Mouse (Mus musculus) midbrain, embryonic 13.5 days (tissue): Measurements from ENCODE around the gene Zfp84. TPM values are rescaled to one million over a fixed set of nuclear protein-coding genes. Genes with fewer than 3 reads are reported as not detected.

Experiments used
- ATAC-seq: fragments of 200-750 bp; cut with Nextera tagmentation; 2 replicates; pipeline ENCODE4 v1.8.0; 2017; ENCODE audit warnings: mild to moderate bottlenecking, moderate TSS enrichment, moderate library complexity
- H3K27ac ChIP-seq: fragments of 300-500 bp; sonication (generic); 2 replicates; pipeline ENCODE4 v1.5.1; 2015; ENCODE audit warnings: inconsistent platforms, mild to moderate bottlenecking, moderate library complexity
- H3K27me3 ChIP-seq: fragments of 300-500 bp; sonication (generic); 2 replicates; pipeline ENCODE4 v1.6.1; 2015; ENCODE audit warnings: mild to moderate bottlenecking, inconsistent platforms
- H3K36me3 ChIP-seq: fragments of 300-500 bp; sonication (generic); 2 replicates; pipeline ENCODE4 v1.6.1; 2015; ENCODE audit warnings: mild to moderate bottlenecking, inconsistent platforms
- H3K4me1 ChIP-seq: fragments of 300-500 bp; sonication (generic); replicated peaks from 2 replicates; pipeline ENCODE4 v1.6.1; 2015; ENCODE audit warnings: inconsistent platforms
- H3K4me2 ChIP-seq: fragments of 300-500 bp; sonication (generic); replicated peaks from 2 replicates; pipeline ENCODE4 v1.6.1; 2015; ENCODE audit warnings: moderate library complexity, mild to moderate bottlenecking, inconsistent platforms
- H3K4me3 ChIP-seq: fragments of 300-500 bp; sonication (generic); replicated peaks from 2 replicates; pipeline ENCODE4 v1.5.1; 2015; ENCODE audit warnings: mild to moderate bottlenecking, inconsistent platforms
- H3K9ac ChIP-seq: fragments of 300-500 bp; sonication (generic); replicated peaks from 2 replicates; pipeline ENCODE4 v1.6.1; 2015; ENCODE audit warnings: mild to moderate bottlenecking, inconsistent platforms
- H3K9me3 ChIP-seq: fragments of 300-500 bp; sonication (generic); 2 replicates; pipeline ENCODE4 v1.6.1; 2016; ENCODE audit warnings: mild to moderate bottlenecking, inconsistent platforms
- WGBS: fragments of 180-500 bp; shearing (Covaris S2); methylation state at CpG from one replicate; pipeline ENCODE4 v1.1.7; 2015; 5-methylcytosine and 5-hydroxymethylcytosine counted together
- polyA plus RNA-seq: library from polyadenylated mRNA; unstranded; fragments of >200 nt; fragmentation: Nextera tagmentation; extraction: Ambion mirVana; gene quantifications from 2 replicates; pipeline ENCODE4 v1.2.1, GENCODE M21; 2015

Gene Zfp84
- polyA plus RNA-seq, 1 experiment from 2014 or later, result 19.0 TPM

- Histone ChIP-seq H3K9me3 (no peaks in the 10 kb centered on the region), H3K4me2 (no peak overlapping the region), H3K36me3 (peaks cover 68% of the 10 kb centered on the region), H3K27me3 (no peaks in the 10 kb centered on the region), H3K4me1 (no peaks in the 10 kb centered on the region), H3K27ac (no peak overlapping the region), H3K4me3 (no peak overlapping the region), H3K9ac (no peak overlapping the region)
- no peak for ATAC-seq
- WGBS, result 96% methylated on average over 10 of the region's 10 CpGs
Measured at GRCm38 (mm10) chr7:29777372-29777771, 9.0 kb downstream of the Zfp84 start.

GRCm38 (mm10) chr7:29783871-29784551 is 15.7 kb downstream of the Zfp84 start, which contains the start of gene Zfp30:
TSS of gene Zfp30 (plus strand) at chr7:29783998.
- Histone ChIP-seq H3K4me2 (peak within 1 kb of the TSS; percentile 75), H3K27ac (peak within 1 kb of the TSS; percentile 93), H3K4me1 (peaks cover 28% of the 10 kb centered on the region), H3K36me3 (peaks cover 24% of the 10 kb centered on the region), H3K27me3 (no peaks in the 10 kb centered on the region), H3K9ac (peak within 1 kb of the TSS; percentile 84), H3K4me3 (peak within 1 kb of the TSS; percentile 74), H3K9me3 (no peaks in the 10 kb centered on the region)
- under 1% methylated on average over 45 of the region's 45 CpGs for WGBS
- ATAC-seq, result peak; percentile 98

DNA sequence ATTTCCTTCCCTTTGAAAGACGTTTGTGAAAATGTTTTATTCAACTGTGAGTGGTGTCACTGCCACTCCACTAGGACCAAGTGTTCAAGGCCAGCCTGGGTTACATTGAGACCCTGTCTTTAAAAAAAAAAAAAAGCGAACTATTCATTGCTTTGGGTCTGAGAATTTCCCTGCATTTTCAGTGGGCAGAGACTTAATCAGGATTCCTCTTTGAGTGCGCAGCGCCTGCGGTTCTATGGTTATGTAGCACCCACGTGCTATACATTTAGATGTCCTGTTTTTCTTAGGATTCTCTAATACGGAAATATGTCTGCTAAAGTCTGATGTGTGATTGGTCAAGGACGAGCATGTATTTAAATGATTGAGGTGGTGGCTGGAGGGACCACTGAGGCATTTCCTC is 16.7 kb downstream of the Zfp84 start:
- WGBS, result 54% methylated on average over 8 of the region's 8 CpGs
- Histone ChIP-seq H3K4me3 (peak overlapping the region; percentile 74), H3K9ac (peak overlapping the region; percentile 84), H3K4me1 (peaks cover 28% of the 10 kb centered on the region), H3K27me3 (no peaks in the 10 kb centered on the region), H3K27ac (no peak overlapping the region), H3K36me3 (peaks cover 27% of the 10 kb centered on the region), H3K4me2 (peak overlapping the region; percentile 75), H3K9me3 (no peaks in the 10 kb centered on the region)
- ATAC-seq, result no peak

GRCm38 (mm10) chr7:29785888-29786287 is 17.5 kb downstream of the Zfp84 start:
- H3K27ac ChIP-seq, result no peak overlapping the region
- H3K4me3 ChIP-seq, result peak overlapping the region; percentile 74
- peak overlapping the region; percentile 75 for H3K4me2 ChIP-seq
- peaks cover 28% of the 10 kb centered on the region for H3K4me1 ChIP-seq
- ATAC-seq, result no peak
- H3K9me3 ChIP-seq, result no peaks in the 10 kb centered on the region
- H3K36me3 ChIP-seq, result peaks cover 36% of the 10 kb centered on the region
- no peaks in the 10 kb centered on the region for H3K27me3 ChIP-seq
- peak overlapping the region; percentile 84 for H3K9ac ChIP-seq
- 79% methylated on average over 5 of the region's 5 CpGs for WGBS

DNA sequence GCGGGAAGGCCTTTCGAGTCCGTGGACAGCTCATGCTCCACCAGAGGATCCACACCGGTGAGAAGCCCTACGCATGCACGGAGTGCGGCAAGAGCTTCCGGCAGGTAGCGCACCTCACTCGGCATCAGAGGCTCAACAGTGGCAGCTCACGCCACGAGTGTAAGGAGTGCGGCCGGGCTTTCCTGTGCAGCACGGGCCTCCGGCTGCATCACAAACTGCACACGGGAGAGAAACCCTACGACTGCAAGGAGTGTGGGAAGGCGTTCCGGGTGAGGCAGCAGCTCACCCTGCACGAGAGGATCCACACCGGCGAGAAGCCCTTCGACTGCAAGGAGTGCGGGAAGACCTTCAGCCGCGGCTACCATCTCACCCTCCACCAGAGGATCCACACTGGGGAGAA is 24.6 kb downstream of the Zfp84 start:
- Histone ChIP-seq H3K4me3 (no peak overlapping the region), H3K27me3 (peaks cover 17% of the 10 kb centered on the region; the same call in 1 of the 2 replicates), H3K9ac (no peak overlapping the region), H3K36me3 (peaks cover 78% of the 10 kb centered on the region), H3K9me3 (no peaks in the 10 kb centered on the region), H3K27ac (no peak overlapping the region), H3K4me1 (no peaks in the 10 kb centered on the region), H3K4me2 (no peak overlapping the region)
- ATAC-seq, result no peak
- 32% methylated on average over 27 of the region's 27 CpGs for WGBS

- H3K9me3 ChIP-seq, result 0 out of 2 replicates have a peak, but pooled peaks cover 4% of the 10 kb centered on the region
- H3K27me3 ChIP-seq, result no peaks in the 10 kb centered on the region
- no peak for ATAC-seq
- no peaks in the 10 kb centered on the region for H3K4me1 ChIP-seq
- H3K27ac ChIP-seq, result no peak overlapping the region
- no peak overlapping the region for H3K4me3 ChIP-seq
- peaks cover 9% of the 10 kb centered on the region; the same call in 1 of the 2 replicates for H3K36me3 ChIP-seq
- no peak overlapping the region for H3K9ac ChIP-seq
- no peak overlapping the region for H3K4me2 ChIP-seq
- WGBS, result 71% methylated on average over 5 of the region's 5 CpGs
Measured at GRCm38 (mm10) chr7:29807046-29807445, 38.7 kb downstream of the Zfp84 start.

- Histone ChIP-seq H3K9me3 (0 out of 2 replicates have a peak, but pooled peaks cover 4% of the 10 kb centered on the region), H3K4me1 (peaks cover 27% of the 10 kb centered on the region), H3K27me3 (no peaks in the 10 kb centered on the region), H3K9ac (no peak overlapping the region), H3K36me3 (peaks cover 9% of the 10 kb centered on the region; the same call in 1 of the 2 replicates), H3K4me3 (no peak overlapping the region), H3K4me2 (no peak overlapping the region), H3K27ac (no peak overlapping the region)
- WGBS, result 97% methylated on average over 1 of the region's 1 CpGs
- no peak for ATAC-seq
Measured at GRCm38 (mm10) chr7:29812244-29812643, 43.9 kb downstream of the Zfp84 start.

DNA sequence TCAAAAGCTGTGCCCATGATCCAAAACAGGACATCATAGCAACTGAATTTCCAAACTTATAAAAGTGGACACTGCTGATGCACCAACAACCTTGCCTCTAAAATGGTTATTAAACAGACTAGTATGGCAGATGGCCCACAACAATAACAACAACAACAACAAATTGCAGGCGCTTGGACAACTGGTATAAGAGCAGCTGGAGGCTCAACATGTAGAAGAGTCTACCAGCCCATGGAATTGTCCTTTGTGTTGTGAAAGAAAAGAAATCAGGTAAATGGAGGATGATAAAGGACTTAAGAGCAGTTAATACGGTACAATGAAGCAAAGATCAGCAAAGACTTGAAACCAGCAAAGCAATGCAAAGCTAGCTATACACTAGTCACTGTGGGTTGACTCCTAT is 46.0 kb downstream of the Zfp84 start:
- no peak for ATAC-seq
- H3K4me3 ChIP-seq, result peak overlapping the region; percentile 66
- peaks cover 43% of the 10 kb centered on the region for H3K4me1 ChIP-seq
- H3K27me3 ChIP-seq, result no peaks in the 10 kb centered on the region
- H3K4me2 ChIP-seq, result peak overlapping the region; percentile 80
- H3K9me3 ChIP-seq, result 0 out of 2 replicates have a peak, but pooled peaks cover 4% of the 10 kb centered on the region
- H3K36me3 ChIP-seq, result peaks cover 9% of the 10 kb centered on the region; the same call in 1 of the 2 replicates
- H3K27ac ChIP-seq, result no peak overlapping the region
- 91% methylated on average over 2 of the region's 2 CpGs for WGBS
- H3K9ac ChIP-seq, result 0 out of 2 replicates have a peak overlapping the region, but pooled peaks have one; percentile 71

- peak; percentile 60 for ATAC-seq
- Histone ChIP-seq H3K4me2 (peak overlapping the region; percentile 80), H3K36me3 (peaks cover 9% of the 10 kb centered on the region; the same call in 1 of the 2 replicates), H3K27me3 (no peaks in the 10 kb centered on the region), H3K9me3 (0 out of 2 replicates have a peak, but pooled peaks cover 4% of the 10 kb centered on the region), H3K27ac (peak overlapping the region; percentile 59), H3K4me3 (peak overlapping the region; percentile 66), H3K9ac (peak overlapping the region; percentile 71), H3K4me1 (peaks cover 50% of the 10 kb centered on the region)
- WGBS, result 2% methylated on average over 12 of the region's 12 CpGs
Measured at GRCm38 (mm10) chr7:29815061-29815784, 46.9 kb downstream of the Zfp84 start.

DNA sequence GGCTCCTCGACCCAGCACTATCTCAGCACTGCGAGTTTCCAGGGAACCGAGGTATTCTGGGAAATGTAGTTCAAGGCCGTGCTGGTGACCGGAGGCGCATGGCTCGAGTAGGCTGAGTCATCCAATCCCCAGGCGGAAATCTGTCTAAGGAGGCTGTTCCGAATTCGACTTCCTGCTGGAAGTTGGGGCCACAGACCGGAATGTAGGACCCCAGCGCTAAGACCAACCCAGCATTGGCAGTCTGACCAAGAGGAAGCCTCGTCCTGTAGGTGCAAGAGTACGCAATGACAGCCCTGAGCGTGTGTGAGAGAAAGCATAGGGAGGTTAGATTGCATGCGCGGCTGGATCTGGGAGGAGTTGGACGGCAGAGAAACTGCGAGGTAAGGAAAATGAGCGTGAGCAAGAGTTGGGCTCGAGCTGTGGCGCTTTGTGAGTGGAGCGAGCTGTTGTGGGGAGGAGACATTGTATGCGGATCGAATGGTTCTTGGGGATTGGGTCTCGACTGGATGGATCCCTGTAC is 47.6 kb downstream of the Zfp84 start, which contains the start of gene Zfp790:
TSS of gene Zfp790 (plus strand) at position 205 of the 520 bp plus-strand sequence.
- Histone ChIP-seq H3K4me1 (peaks cover 50% of the 10 kb centered on the region), H3K4me2 (peak within 1 kb of the TSS; percentile 80), H3K9me3 (0 out of 2 replicates have a peak, but pooled peaks cover under 1% of the 10 kb centered on the region), H3K27ac (peak within 1 kb of the TSS; percentile 85), H3K36me3 (peaks cover 5% of the 10 kb centered on the region; the same call in 1 of the 2 replicates), H3K4me3 (peak within 1 kb of the TSS; percentile 66), H3K9ac (peak within 1 kb of the TSS; percentile 75), H3K27me3 (no peaks in the 10 kb centered on the region)
- WGBS, result under 1% methylated on average over 26 of the region's 26 CpGs
- peak; percentile 96 for ATAC-seq

GRCm38 (mm10) chr7:29818619-29819254 is 50.4 kb downstream of the Zfp84 start:
- Histone ChIP-seq H3K36me3 (peaks cover 22% of the 10 kb centered on the region), H3K4me2 (peak overlapping the region; percentile 80), H3K27me3 (no peaks in the 10 kb centered on the region), H3K4me3 (peak overlapping the region; percentile 56), H3K9ac (peak overlapping the region; percentile 72), H3K27ac (peak overlapping the region; percentile 71), H3K9me3 (no peaks in the 10 kb centered on the region), H3K4me1 (peaks cover 50% of the 10 kb centered on the region)
- 2% methylated on average over 12 of the region's 12 CpGs for WGBS
- ATAC-seq, result peak; percentile 83
